40 mouse cellular contexts compared by ENCODE assay signal in the genomic region with DNA sequence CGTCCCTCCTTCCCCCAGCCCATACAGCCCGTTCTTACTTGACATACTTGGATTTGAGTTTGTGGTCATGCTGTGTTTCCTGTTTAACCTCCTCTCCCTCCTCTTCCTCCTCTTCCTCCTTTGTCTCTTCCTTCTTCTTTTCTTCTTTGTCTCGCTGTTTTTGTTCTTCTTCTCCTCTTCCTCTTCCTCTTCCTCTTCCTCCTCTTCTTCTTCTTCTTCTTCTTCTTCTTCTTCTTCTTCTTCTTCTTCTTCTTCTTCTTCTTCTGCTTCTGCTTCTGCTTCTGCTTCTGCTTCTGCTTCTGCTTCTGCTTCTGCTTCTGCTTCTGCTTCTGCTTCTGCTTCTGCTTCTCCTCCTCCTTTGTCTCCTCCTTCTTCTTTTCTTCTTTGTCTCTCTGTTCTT. TPM values are rescaled to one million over a fixed set of nuclear protein-coding genes. Genes with fewer than 3 reads are reported as not detected.
"Had no signal": no experiment of that assay in that cellular context is flagged by ENCODE, and none has a peak within 500 bp of the region (broad histone marks: within the 10 kb centered on the region; RNA-seq: fewer than 3 reads in every experiment).

A gene (minus strand): TSS at position 101 of the 400 bp plus-strand sequence.

RNA-seq across cellular contexts. Expression of the gene that starts here (rescaled TPM):
- total RNA-seq: heart, postnatal 10 days; heart, postnatal 14 days; heart, postnatal 25 days; heart, postnatal 36 days; heart, postnatal 4 days; hematopoietic stem cell, adult 5-6 weeks; hindbrain, postnatal 0 days; layer of hippocampus, adult 18-20 months; layer of hippocampus, adult 2 months; layer of hippocampus, adult 8-10 months; layer of hippocampus, postnatal 10 days; layer of hippocampus, postnatal 14 days; layer of hippocampus, postnatal 25 days; layer of hippocampus, postnatal 36 days; left cerebral cortex, adult 18-20 months; left cerebral cortex, adult 2 months; left cerebral cortex, adult 8-10 months had no signal
- polyA plus RNA-seq: heart, embryonic 12.5 days; heart, embryonic 13.5 days; heart, embryonic 14.5 days; heart, embryonic 15.5 days; heart, embryonic 16.5 days; heart, postnatal 0 days; hindbrain, embryonic 10.5 days; hindbrain, embryonic 11.5 days; hindbrain, embryonic 12.5 days; hindbrain, embryonic 13.5 days; hindbrain, embryonic 14.5 days; hindbrain, embryonic 16.5 days; hindbrain, postnatal 0 days; inflammation-experienced regulatory T-cells, adult 6 months; intestine, embryonic 14.5 days; intestine, embryonic 15.5 days; intestine, embryonic 16.5 days; intestine, postnatal 0 days; kidney, adult 2 months; kidney, embryonic 14.5 days; kidney, embryonic 15.5 days; kidney, embryonic 16.5 days; kidney, postnatal 0 days; large intestine, adult 2 months had no signal
